Mouse (Mus musculus) layer of hippocampus, adult 9-10 months (tissue): Measurements from ENCODE around the gene Fam20c.

ENCODE experiments used
- DNase-seq: peaks from one replicate; pipeline ENCODE4 v3.0.0; 2022; ENCODE audit warnings: low spot score

Gene Fam20c

GRCm38 (mm10) chr5:138756311-138757085, 2.2 kb downstream of the Fam20c start:
- DNase-seq, result no peak

DNA sequence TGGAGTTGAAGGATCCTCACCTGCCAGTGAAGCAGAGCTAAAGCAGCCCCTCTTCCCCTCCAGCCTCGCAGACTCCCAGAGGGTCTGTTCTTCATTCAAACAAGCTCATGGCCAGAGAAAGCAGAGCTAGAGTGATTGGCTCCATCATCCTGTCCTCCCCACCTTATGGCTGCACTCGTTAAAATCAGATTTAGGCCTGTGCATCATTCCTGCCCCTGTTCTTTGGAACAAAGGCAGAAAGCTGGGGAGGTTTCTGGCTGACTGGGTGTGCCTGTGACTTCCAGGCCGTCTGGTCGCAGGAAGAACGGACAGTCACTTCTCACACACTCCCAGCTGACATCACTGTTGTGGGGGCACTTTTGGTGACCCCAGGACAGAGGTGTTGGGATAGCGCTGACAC, 2.8 kb downstream of the Fam20c start:
- DNase-seq, result no peak

- DNase-seq, result no peak
These were observed 3.3 kb downstream of the Fam20c start for GRCm38 (mm10) chr5:138757616-138758015.

- no peak for DNase-seq
These were observed 4.2 kb downstream of the Fam20c start for GRCm38 (mm10) chr5:138758533-138758932.

GRCm38 (mm10) chr5:138761836-138762334, 7.6 kb downstream of the Fam20c start:
- no peak for DNase-seq

DNA sequence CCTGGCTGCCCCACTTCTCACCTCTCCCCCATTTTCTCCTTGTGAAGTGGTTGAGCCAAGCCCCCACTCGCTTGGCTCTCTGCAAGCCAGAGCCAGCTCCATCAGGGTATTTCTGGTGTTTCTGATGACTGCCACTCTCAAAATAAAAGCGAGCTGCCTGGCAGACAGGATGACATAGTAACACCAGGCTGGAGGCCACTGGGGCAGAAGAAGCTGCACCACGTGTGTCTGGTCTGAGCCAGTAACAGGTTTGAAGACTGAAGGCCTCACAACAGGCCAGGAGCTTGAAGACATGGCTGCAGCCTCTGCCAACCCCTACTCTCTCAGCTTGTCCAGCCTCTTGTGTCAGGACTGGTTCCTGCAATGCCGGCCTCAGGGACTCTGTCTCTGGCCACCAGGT, 8.0 kb downstream of the Fam20c start:
- DNase-seq, result no peak

GRCm38 (mm10) chr5:138764601-138765000, 10.3 kb downstream of the Fam20c start:
- no peak for DNase-seq

GRCm38 (mm10) chr5:138767650-138768049, 13.3 kb downstream of the Fam20c start:
- no peak for DNase-seq

DNA sequence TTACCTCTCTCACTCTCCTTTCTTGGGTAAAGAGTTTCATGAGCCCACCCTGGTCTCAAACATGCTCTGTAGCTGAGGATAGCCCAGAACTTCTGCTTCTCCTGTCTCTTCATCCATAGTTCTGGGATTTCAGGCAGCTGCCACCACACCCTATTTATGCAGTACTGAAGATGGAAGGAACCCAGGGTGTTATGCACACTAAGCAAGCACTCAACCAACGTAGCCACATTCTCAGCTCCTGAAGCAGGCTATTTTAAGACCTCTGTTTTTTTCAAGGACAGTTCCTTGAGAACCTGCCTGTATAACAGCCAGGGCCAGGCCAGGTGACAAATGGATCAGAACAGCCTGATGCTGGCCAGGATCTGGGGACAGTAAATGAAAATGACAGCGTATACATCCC, 14.4 kb downstream of the Fam20c start:
- no peak for DNase-seq

DNA sequence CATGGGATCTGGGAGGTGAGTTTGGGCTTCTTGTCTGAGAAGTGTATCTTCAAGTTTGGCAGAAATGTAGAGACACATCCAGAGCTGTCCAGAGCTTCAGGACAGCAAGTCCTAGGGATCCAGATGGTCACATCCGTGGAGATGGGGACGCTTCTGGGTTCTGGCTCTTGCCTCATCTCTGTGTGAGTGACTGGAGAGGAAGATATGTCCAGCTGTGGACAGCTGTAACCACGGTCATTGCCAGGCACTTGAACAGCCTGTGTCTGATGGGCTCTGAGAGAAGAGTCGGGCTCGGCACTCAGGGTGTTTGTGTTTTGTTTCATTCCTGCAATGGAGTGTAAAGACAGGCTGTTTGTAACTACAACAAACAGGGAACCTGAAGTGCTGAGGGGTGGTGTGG, 14.8 kb downstream of the Fam20c start:
- DNase-seq, result no peak

DNA sequence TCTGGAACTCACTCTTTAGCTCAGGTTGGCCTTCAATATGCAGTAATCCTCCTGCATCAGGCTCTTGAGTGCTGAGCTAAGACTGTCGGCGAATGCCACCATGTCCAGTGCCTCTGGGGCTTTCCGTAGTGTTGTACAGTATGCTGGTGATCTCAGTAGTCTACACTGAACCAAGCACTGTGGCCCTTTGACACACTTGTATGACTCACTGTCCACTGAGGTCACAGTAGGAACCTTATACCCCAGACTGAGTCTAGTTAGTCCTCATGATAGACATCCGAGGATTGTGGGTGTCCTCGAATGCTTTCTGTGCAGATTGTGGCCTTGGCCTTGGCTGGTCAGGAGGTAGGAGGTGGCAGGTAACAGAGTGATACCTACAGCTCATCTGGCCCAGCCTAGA, 20.8 kb downstream of the Fam20c start:
- DNase-seq, result no peak

DNA sequence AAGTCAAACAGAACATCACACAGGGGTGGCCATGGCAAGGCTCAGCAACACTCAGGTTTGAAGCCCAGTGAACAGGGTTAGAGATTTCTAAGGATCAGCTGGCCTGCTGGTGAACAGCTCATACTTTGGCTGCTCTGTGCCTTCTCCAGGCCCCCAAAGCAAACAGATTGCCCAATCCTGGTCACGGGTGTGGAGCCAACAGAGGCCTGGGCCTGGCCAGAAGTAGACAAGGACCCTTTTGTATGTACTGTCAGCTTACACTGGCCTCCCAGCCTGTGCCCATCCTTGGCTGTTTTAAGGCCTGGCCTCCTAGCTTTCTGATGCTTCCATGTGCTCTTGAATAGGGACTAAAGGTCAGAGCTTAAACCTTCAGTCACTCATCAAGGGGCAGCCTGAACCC, 22.0 kb downstream of the Fam20c start:
- DNase-seq, result peak; percentile 35

- DNase-seq, result peak; percentile 15
These were observed 24.6 kb downstream of the Fam20c start for GRCm38 (mm10) chr5:138778731-138779463.

DNA sequence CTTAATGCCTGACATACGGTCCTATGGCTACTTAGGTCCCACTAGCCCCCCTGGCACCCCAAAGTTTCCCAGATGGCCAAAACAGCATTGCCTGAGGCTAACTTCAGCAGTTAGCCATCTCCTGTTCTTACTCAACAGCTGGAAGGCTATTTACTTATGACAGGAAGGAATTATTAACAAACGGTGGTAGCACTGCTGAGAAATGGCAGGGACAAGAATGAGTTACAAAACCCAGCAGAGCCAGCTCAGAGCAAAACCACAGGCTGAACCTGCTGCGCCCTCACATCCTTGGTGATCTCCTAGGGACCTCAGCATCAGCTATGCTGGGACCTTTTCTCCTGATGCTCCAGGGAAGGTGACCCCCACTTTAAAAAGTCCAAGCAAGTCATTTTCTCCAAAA, 25.3 kb downstream of the Fam20c start:
- no peak for DNase-seq

DNA sequence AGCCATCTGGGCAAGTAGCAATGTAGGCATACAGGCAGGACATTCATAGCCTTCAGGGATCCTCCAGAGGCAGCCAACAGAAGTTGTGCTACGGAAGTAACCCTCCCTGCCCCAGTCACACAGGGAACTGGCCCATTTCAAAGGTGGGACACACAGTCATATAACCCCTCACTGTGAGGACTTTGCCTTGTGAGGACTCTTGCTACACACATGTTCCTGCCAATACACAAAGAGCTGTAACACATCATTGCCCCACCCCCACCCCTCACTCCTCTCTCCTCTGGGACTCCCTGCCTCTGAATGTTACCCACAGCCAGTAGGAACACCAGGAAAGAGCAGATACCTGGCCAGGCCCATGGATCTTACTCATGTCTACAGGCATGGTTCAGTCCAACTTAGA, 28.4 kb downstream of the Fam20c start:
- no peak for DNase-seq

DNA sequence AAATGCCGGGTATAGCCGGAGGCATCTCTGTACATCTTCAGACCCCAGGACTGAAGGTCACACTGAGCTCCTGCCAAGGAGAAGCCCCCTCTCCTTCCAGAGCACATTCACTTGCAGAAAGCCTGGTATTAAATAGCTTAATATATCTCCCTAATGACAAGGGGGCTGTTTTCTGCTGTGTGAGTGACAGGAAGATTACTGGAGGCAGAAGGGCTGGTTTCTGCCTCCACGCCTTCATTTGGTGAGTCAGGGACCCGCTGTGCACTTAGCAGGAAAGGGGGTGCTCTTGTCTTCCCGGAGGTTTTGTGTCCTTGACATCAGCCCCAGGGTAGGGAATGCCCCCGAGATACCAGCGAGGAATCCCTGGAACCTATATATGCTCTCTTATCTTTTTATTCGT, 28.9 kb downstream of the Fam20c start:
- no peak for DNase-seq

GRCm38 (mm10) chr5:138785986-138786515, 31.7 kb downstream of the Fam20c start:
- no peak for DNase-seq

DNA sequence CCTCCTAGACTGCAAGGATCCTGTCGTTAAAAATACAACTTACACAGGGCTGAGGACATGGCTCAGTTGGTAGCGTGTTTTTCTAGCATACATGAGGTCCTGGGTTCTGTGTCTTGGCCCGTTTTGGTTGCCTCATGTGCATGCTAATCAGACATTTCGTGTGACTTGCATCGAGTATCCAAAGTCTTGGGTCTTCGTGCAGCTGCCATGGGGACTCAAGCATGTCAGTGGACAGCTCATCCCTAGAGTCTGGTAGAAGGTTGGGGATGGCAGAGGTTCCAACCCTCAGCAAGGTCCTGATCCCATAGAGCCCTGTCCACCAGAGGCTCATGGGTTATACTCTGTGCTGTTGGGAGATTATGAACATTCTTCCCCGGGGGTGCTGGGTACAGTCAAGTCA, 33.3 kb downstream of the Fam20c start:
- no peak for DNase-seq

- no peak for DNase-seq
These were observed 34.3 kb downstream of the Fam20c start for GRCm38 (mm10) chr5:138788481-138789211.

GRCm38 (mm10) chr5:138790954-138791480, 36.7 kb downstream of the Fam20c start:
- no peak for DNase-seq

DNA sequence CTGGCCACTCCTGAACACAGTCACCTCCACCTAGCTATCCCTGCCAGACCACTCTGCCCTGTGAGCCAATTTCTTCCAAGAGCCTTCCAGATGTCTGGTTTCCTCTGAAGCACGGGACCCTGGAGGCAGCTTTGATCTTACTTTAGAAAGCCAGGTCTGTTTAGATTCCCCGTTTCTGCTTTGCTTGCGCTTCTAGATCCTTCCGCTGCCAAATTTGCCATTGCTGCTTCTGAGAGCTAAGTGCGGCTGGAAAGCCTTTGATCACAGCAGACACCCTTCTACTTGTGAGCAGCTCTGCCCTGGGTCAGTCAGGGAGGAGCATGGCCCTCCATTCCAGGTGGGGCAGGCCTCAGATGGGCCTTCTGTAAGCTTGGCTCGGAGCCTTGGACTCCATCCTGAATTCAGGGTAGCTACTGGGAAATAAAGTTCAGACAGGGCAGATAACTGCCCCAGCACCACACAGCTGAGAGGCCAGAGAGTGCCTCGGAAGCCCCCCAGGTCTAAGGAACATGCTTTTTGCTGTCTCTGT, 47.3 kb downstream of the Fam20c start:
- no peak for DNase-seq

GRCm38 (mm10) chr5:138804286-138804685, 50.0 kb downstream of the Fam20c start:
- DNase-seq, result no peak
